Mouse (Mus musculus) thymus, adult 18-20 months (tissue): Measurements from ENCODE around the gene Tesmin.
A peak's percentile ranks its signal among the peaks of the same experiment; 100 is the strongest.

Source experiments
- DNase-seq, 2 experiments: peaks; one replicate each; pipeline ENCODE4 v3.0.0; 2022; ENCODE audit warnings: mixed read lengths in 2 of 2

Gene Tesmin

DNA sequence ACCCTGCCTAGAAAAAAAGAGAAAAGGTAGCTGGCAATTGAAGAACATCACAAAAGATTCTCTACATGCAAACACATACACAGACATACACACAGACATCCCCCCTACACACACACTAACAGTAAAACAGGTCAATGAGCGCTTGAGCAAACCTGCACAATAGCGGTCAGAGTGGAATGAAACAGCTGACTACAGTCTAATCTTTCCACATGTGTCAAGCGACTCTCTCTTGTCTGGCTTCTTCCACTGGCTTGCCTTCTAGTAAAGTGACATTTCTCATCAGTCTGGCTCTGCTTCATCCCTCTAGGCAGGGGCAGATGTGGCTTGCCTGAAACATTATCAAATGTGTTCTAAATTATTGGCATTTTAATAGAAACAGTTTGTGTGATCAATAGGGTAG lies 5.6 kb downstream of the Tesmin start:
- DNase-seq: no peak

GRCm38 (mm10) chr19:3400057-3400456 lies 11.4 kb downstream of the Tesmin start:
- DNase-seq: no peak

DNA sequence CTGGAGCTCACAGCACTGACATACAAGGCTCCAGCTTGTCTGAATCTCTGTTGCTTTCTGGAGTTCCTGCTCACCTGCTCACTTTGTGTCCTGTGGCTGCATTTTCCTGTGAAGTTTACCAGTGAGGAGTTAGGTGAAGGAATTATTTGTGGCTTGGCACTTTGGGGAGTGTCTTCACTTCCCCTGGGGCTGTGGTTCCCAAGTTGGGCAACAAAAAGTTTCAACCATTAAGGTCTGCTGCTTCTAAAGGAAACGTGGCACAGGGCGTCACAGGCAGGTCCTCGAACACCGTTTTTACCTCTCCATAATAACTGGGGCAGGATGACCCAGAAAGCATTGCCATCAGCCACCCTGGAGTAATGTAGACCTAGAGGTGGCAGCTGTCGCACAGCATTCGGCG lies 12.8 kb downstream of the Tesmin start:
- no peak for DNase-seq

DNA sequence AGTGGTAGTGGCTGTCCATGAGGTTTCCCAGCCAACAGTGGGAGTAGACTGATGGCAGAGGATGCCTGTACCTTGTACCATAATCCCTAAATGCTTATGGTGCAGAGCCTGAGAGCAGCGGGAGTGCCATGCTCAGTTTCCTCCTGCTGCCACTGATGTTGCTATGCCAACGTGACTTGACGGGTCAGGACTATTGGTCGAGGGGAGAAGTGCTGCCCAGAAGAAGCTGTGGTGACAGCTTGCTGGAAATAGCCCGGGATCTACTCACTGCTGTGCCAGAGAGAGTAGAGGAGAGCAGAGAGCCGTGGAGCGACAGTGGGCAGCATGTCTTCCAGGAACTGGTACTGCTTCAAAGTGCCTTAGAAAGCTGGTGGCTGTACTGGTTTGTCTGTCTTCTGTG lies 13.3 kb downstream of the Tesmin start:
- DNase-seq: no peak

DNA sequence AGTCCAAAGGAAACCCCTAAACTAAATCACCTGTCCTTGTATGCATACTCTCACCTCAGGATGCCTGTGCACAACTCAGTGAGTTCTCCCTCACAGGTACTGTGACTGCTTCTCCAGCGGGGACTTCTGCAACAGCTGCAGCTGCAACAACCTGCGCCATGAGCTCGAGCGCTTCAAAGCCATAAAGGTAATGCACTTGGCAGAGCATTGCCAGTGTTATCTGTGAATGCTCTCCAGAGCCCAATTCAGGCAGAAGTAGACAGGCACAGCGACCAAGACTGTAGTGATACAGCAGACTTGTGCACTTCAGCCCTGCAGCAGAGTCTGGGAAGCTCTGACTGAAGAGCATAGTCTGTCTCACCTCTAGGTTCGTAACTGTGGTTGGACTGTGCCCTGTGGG lies 13.7 kb downstream of the Tesmin start:
- DNase-seq: no peak

GRCm38 (mm10) chr19:3404030-3404429 lies 15.4 kb downstream of the Tesmin start:
- DNase-seq: no peak

DNA sequence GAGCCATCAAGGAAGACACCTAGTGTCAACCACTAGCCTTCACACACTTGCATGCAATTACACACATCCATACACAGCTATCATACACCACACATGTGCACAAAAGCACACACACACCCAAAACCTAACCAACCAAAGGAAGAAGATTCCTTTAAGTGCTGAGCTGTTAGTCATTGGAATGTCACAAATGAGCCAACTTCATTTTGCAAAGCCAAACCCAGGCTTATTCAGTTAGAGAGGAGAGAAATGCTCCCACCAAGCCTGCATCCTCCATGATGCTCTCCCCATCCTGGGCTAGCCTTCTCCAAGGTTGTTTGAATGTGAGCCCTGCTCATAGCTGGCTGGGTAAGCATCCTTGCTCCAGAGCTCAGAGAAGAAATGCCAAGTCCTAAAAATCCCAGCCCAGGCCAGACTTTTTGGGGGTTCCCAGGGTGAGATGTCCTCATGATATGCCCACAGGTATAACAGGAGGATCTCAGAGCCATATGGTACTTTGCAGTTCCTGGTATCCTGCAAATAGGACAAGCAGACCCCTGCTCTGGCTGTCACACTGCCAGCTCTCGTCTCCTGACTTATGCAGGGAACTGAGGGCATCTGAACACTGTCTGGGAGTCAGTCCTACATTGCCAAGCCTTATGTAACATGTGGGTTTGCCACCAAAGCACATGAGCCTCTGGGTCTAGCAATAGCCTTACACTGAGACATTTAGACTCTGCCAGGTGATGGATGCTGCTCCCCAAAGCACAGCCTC lies 17.0 kb downstream of the Tesmin start:
- DNase-seq: no peak

GRCm38 (mm10) chr19:3414268-3414733 lies 25.6 kb downstream of the Tesmin start, which contains the start of gene Gal:
Gene Gal, minus strand, starts transcription at chr19:3414544.
- no peak for DNase-seq

DNA sequence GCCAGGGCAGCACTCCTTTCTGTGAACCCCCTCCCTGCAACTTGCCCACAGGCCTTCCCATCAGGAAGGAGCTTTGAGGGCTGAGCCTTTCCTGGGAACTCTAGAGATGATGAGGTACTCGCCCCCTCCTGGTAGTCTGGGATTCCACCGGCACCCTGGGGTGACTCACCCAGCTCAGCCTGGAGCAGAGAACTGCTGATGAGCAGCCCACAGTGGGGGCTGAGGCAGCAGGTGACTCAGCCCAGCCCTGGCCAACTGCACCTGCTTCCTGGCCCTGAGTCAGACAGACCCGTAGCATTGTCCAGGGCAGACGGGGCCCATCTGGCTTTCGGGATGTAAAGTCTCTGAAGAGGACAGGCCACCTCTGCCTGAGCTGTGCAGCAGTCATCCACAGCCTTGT lies 30.6 kb downstream of the Tesmin start:
- DNase-seq: no peak

DNA sequence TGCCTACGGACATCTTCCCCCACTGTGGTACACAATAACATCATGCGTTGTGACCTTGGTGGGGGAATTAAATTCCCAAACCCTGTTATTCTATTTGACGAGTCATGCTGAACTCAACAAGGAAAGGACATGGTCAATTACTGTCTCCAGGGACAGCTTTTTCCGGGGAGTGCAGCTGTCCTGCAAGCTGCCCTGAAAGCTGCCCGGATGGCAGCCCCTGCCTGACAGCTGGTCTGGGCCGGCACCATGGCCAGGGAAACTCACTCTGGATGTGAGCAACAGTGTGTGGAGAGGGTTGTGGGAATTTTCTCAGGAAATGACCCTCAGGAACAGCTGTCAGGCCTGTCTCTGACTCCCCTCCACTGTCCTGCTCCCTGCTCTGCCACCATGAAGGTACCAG lies 33.8 kb downstream of the Tesmin start:
- no peak for DNase-seq

- no peak for DNase-seq
Measured at GRCm38 (mm10) chr19:3422981-3423380, 34.3 kb downstream of the Tesmin start.

GRCm38 (mm10) chr19:3424214-3424613 lies 35.6 kb downstream of the Tesmin start:
- no peak for DNase-seq

GRCm38 (mm10) chr19:3428057-3428830 lies 39.6 kb downstream of the Tesmin start:
- DNase-seq: no peak

- no peak for DNase-seq
Measured at GRCm38 (mm10) chr19:3429156-3429816, 40.6 kb downstream of the Tesmin start.

- no peak for DNase-seq
Measured at GRCm38 (mm10) chr19:3431066-3431465, 42.4 kb downstream of the Tesmin start.

GRCm38 (mm10) chr19:3431969-3432368 lies 43.3 kb downstream of the Tesmin start:
- no peak for DNase-seq

DNA sequence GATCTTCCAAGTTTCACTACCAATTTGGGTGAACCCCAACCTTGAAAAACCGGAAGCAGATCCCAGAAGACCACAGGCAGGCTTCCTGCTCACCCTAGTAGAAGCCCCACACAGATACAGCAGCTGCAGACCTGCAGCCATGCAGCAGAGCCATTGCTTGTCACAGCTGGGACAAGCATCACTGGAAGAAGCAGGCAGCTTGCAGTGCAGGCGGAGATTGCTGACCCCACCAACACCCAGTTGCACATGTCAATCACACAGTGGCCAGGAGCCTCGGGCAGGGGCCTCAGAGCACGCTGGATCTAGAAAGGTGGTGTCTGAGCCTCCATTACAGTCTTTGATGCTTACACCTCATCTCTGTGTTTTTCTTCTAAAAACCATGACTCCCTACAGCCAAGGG lies 45.5 kb downstream of the Tesmin start:
- no peak for DNase-seq

- no peak for DNase-seq
Measured at GRCm38 (mm10) chr19:3434641-3435040, 46.0 kb downstream of the Tesmin start.

GRCm38 (mm10) chr19:3435824-3436223 lies 47.2 kb downstream of the Tesmin start:
- DNase-seq: no peak

- peak in 1 of 2 experiments; percentile 25 for DNase-seq
Measured at GRCm38 (mm10) chr19:3436840-3437239, 48.2 kb downstream of the Tesmin start.

- no peak for DNase-seq
Measured at GRCm38 (mm10) chr19:3437980-3438379, 49.3 kb downstream of the Tesmin start.

DNA sequence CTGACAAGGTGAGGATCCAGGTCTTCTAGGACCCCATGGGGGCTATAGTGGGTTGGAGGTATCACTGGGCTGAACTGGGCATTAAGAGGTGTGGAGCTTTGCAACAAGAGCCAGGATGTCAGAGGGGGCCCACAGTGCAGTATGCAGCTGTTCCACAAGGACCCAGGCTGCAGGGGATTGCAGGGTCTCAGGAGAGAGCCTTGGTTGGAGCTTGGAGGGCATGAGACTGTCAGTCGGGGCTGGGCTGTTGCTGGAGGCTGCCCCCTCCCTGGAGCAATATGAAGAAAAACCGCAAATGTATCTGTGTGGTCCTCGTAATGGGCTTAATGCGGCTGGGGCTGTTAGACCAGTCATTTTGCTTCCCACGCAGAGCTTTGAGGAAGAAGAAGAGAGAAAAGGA lies 52.0 kb downstream of the Tesmin start:
- no peak for DNase-seq

- DNase-seq: no peak
Measured at GRCm38 (mm10) chr19:3441092-3441491, 52.4 kb downstream of the Tesmin start.

GRCm38 (mm10) chr19:3447348-3447747 lies 58.7 kb downstream of the Tesmin start:
- DNase-seq: no peak
